Mouse (Mus musculus) heart, adult 2 months (tissue): Measurements from ENCODE around the gene Atf7ip.

ENCODE experiments used
- CTCF ChIP-seq: fragments of 200-600 bp; IDR thresholded peaks from 2 replicates; pipeline ENCODE4 v1.8.1; 2022; ENCODE audit warnings: antibody characterized with exemption, mild to moderate bottlenecking, moderate library complexity
- EP300 ChIP-seq: fragments of 200-500 bp; IDR thresholded peaks from 2 replicates; pipeline ENCODE4 v1.6.1; 2011; ENCODE audit warnings: low read depth, low read length, control low read depth; ENCODE audit not compliant: insufficient read depth
- POLR2A ChIP-seq: fragments of 200-500 bp; IDR thresholded peaks from 2 replicates; pipeline ENCODE4 v1.6.1; 2011; ENCODE audit warnings: mild to moderate bottlenecking, low read depth, low read length, control low read depth; ENCODE audit not compliant: insufficient read depth

GRCm38 (mm10) chr6:136467837-136468236 lies 38.1 kb upstream of the Atf7ip start:
- no peak for TF ChIP-seq EP300
- no peak for TF ChIP-seq CTCF
- TF ChIP-seq POLR2A = no peak
